Mouse (Mus musculus) spleen, postnatal 14 days (tissue): ENCODE measurements at regions not wholly inside any gene's neighbourhood (a gene's known extent, or its start where the extent isn't known, plus 50 kb on each side); places are given as distances from the start of the nearest gene placed in this dataset.
A peak's percentile ranks its signal among the peaks of the same experiment; 100 is the strongest.

Source experiments
- DNase-seq, 2 experiments: peaks; one replicate each; pipeline ENCODE4 v3.0.0; 2021 to 2022; ENCODE audit warnings: low spot score in 2 of 2

- no peak for DNase-seq
Measured at GRCm38 (mm10) chr5:16424745-16425144, 128.6 kb upstream of the Hgf start.

DNA sequence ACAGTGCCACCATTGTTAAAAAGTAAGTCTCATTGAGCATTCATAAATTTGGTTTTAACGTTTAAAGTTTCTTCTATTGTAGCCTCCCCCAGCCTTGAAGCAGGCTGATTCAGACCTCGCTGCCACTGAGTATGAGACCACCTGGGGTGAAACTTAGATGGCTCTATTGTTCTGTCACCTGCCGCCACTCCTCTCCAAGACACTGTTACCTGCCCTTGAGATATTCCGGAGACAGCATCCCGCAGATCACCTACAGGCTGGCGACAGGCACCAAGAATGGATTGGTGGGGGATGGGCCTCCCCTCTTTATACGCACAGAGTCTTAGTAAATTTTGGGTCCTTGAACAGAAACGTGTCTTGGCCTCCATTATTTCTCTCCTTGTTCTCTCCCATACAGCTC lies 128.0 kb upstream of the Hgf start:
- DNase-seq, result no peak

DNA sequence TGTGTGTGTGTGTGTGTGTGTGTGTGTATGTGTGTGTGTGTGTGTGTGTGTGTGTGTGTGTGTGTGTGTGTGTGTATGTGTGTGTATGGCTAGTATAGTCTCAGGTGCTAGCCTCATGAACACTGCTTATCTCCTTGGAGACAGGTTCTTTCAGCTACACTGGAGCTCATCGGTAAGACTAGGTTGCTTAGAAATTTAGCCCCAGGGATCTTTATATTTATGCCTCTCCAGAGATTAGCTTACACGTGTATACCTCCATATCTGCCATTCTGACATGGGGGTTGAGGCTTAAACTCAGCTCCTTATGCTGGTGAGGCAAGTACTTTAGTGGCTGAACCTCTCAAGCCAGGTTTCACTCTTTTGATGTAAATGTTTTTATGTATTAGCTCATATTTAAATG lies 127.0 kb upstream of the Hgf start:
- DNase-seq, result no peak

GRCm38 (mm10) chr5:16434586-16434985 lies 118.7 kb upstream of the Hgf start:
- no peak for DNase-seq

GRCm38 (mm10) chr5:16445056-16445455 lies 108.2 kb upstream of the Hgf start:
- no peak for DNase-seq

DNA sequence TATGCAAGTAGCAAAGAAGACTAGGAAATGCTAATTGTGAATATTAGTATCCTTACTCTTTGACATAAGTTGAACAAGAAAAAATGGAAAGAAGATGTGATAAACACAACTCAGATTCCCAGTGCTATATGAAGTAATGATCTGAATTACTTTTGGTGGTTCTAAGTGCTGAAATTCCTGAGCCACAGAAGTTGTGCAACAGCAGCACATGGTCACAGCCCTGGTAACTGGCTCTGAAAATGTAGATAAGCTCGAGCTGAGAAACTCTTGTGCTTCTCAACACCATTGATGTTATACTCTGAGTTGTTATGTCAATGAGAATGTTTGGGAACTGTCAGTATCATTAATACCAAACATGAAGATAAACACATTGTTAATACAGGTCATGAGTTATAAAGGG lies 106.3 kb upstream of the Hgf start:
- no peak for DNase-seq

- DNase-seq, result no peak
Measured at GRCm38 (mm10) chr5:16461795-16462194, 91.5 kb upstream of the Hgf start.

DNA sequence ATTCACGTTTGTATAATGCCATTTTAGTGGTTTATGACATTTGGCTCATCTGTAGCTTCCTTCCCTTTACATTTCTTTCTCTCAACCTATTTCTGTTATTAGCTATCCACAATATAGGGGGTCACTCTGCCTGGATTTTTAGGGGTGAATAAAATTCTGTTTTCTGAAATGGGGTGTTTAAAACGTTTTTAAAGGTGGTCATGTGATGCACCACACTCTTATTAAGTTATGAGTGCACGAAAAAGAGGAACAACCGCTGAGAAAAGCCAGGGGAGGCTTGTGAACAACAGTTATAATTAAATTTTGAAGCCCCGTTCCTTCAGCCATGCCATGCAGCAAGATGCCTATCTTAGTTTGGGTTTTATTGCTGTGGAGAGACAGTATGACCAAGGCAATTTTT lies 87.0 kb upstream of the Hgf start:
- DNase-seq, result no peak

- DNase-seq, result no peak
Measured at GRCm38 (mm10) chr5:16468560-16468959, 84.7 kb upstream of the Hgf start.

DNA sequence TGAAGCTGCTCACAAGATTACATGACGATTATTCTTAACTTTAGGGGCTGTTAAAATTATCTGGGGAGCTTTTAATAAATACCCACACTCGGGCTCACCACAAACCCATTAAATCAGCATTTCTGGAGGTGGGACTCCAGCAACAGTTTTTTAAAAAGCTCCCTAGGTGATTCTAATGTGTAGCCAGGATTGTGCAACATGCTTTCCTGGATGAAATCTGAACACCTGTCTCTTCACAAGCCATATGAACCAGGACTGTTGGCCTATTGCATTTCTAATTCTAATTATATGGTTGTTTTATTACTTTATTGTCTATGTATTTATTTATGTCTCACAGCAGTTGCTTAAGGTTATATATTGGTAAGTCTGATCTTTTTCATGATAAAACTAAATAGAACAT lies 84.1 kb upstream of the Hgf start:
- DNase-seq, result no peak

GRCm38 (mm10) chr5:16469644-16470275 lies 83.5 kb upstream of the Hgf start:
- DNase-seq, result peak in 1 of 2 experiments; percentile 8

DNA sequence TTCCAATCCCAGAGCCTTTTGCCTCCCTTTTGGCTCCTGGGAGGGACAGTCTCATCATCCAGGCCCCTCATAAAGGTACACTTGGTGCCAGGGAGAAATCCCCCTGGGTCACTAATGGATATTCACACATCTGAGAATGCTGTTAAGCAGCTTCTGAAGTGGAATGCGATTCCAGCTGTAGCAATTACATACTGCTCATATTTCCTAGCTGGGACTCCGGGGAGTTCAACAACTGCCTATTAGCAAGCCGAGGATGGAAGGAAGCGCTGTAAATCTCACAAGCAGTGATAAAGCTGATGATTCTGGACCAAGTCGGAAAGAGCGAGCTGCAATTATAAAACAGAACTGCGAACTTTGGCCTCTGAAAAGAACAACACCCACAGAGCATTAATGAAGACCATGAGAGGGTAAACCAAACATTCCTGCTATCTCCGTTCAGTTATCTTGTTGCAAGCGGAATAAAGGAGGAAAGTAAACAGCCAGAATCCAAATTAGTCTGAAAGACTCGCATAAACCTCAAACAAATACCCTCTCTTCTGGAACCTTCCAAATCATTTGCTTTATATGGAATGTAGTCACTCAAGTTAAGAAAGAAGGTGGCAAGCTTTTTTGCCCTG lies 82.8 kb upstream of the Hgf start:
- DNase-seq, result no peak

- DNase-seq, result no peak
Measured at GRCm38 (mm10) chr5:16487969-16488368, 65.3 kb upstream of the Hgf start.

DNA sequence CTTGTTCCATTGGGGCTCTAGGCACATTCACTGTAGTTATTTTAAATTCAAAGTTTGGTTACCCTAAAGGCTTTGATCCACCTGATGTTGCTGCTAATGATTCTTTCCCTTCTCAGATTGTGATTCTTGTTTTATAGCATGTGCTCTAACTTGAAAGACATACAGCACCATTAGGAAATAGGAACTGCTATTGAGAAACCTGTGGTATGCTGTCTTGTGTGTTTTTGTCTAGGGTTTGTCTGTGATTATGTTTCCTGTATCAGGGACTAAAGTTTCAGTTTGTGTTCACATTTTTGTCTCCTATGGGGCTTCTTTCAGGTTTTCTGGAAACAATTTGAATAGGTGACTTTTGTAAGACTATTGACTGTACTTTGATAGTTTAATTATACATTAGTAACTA lies 63.5 kb upstream of the Hgf start:
- no peak for DNase-seq

- DNase-seq, result no peak
Measured at GRCm38 (mm10) chr5:16499891-16500290, 53.4 kb upstream of the Hgf start.
